Mouse (Mus musculus) lung, postnatal 36 days (tissue): ENCODE measurements around the gene Mpp5.

Experiments
- DNase-seq: peaks from one replicate; pipeline ENCODE4 v3.0.0; 2022; ENCODE audit warnings: mixed read lengths

The Mpp5 gene

DNA sequence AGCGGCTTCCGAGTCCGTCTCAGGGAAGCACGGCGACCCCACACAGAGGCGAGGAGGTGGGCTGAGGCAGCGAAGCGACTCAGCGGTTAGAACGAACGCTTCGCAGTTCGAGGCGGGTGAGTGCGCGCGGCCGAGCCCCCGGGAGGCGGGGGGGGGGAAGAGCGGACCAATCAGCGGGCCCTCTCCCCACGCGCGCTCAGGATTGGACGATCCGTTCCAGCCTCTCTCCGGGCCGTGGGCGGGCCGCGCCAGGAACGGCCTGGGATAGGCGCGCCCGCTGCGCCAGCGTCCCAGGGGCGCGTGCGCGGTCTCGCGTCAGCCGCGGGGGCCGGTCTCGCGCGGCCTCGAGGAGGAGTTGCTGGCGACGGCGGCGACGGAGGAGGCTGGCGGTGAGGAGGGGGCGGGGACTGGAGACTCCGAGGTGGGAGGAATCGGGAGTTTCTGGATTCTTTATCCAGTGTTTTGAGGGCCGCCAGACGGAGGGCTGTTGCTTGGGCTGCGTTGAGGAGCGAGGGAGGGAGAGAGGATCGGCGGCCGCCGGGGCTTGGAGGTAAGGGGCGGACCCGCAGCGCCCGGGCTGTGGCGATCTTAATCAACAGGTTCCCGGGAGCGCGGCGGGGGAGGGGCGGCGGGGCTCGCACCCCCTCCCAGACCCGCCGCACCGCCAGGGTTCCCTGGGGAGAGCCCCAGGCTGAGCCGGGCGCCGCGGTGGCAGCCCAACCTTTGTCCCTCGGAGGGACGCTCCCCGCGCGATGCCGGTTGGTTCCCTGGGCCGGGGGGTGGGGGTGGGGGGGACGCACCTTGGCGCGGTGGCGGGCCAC is at the start of gene Mpp5:
Mpp5 (plus strand) TSS at position 351 of the 821 bp plus-strand sequence.
- DNase-seq = peak; percentile 97

- no peak for DNase-seq
Measured at GRCm38 (mm10) chr12:78717783-78718182, 30.9 kb upstream of the Mpp5 start.

DNA sequence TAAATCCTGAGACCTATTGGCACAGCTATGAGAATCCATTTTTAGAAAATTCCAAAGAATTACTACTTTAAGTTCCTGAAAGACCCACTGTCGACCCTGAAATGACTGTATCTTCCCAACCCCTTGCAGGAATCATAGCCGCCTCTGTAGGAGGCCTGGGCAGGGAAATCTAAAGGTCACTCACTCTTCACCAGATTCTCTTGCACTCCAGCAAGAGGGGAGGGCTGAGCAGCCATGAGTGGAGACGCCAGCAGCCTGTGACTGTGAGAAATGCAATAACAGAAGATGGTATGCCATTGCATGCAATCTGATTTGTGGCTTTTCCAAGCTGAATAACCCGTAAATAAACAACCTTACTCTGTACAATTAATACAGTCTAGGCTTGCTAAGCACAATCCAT is 21.0 kb upstream of the Mpp5 start:
- no peak for DNase-seq

DNA sequence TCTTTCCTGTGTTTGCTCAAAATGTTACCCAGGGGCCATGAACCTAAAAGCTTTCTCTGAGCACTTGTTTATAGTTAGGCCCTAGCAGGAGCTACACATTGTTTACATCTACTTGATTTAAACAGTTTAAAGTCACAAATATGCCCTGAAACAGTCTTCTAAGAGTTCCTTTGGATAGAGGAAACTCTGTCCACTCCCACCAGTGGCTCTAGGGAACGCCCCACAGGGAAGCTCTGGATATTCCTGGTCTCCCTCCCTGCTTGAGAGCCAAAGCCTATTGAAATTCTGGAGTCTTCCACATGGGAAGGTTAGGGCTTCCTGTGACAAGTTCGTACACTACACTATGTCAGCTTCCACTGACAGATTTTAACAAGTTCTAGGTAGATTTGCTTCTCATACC is 9.1 kb upstream of the Mpp5 start:
- DNase-seq = no peak

GRCm38 (mm10) chr12:78740289-78740688 is 8.4 kb upstream of the Mpp5 start:
- DNase-seq = no peak

DNA sequence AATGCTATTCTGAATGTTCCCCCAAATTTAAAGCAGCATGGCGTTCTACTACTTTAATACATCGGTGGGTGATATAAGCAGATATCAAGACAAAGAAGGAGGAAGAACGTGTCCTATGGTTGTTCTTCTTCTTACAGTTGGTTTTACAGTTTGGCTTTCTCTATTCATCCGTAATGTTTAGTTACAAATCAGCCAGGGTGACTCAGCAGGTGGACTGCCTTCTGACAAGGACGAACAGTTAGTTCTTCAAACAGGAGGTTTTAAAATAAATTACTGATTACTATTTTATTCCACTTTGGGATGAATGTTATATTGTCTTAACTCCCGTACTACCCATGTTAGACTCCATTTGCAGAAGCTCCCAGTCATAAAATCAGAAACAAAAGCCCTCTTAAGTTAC is 2.5 kb upstream of the Mpp5 start:
- no peak for DNase-seq

DNA sequence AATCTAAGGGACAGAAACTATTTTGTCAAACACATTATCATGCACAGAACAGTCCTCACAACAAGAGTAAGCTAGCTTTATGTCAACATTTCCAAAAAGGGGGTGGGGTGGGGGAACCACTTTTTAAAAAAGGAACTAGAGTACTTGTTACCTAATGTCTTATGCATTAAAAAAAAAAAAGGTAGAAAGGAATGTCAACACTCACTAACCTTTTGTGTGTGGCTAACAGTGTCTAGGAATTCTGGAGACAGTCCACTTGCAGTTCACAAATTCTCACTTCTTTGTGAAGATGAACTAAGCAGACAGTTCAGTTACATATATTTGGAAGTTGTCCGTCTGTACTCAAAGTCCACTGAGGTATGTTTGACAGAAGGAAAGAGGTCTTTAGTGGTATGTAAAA is 1.3 kb upstream of the Mpp5 start:
- DNase-seq = no peak

- DNase-seq = peak; percentile 19
Measured at GRCm38 (mm10) chr12:78748113-78748512, 594 bp upstream of the Mpp5 start.

GRCm38 (mm10) chr12:78749378-78749801 is 683 bp downstream of the Mpp5 start:
- peak; percentile 71 for DNase-seq

DNA sequence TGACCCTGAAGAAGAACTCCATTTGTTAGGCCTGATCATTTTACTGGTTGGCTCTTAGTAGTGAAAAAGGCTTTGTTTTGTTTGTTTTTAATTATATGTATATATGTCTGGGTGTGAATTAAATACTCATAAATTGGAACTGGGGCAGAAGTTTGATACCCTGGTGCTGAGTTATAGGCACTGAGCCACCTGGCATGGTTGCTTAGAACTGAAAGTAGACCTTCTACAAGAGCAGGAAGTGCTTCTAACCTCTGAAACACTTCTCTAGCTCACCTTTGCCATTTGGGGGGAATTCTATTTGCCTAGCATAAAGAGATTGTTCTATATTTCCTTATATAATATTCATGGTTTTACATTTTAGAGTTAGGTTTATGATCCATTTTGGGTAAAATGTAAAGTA is 13.3 kb downstream of the Mpp5 start:
- no peak for DNase-seq

GRCm38 (mm10) chr12:78769031-78769713 is 20.5 kb downstream of the Mpp5 start:
- no peak for DNase-seq

- no peak for DNase-seq
Measured at GRCm38 (mm10) chr12:78773211-78773610, 24.5 kb downstream of the Mpp5 start.

DNA sequence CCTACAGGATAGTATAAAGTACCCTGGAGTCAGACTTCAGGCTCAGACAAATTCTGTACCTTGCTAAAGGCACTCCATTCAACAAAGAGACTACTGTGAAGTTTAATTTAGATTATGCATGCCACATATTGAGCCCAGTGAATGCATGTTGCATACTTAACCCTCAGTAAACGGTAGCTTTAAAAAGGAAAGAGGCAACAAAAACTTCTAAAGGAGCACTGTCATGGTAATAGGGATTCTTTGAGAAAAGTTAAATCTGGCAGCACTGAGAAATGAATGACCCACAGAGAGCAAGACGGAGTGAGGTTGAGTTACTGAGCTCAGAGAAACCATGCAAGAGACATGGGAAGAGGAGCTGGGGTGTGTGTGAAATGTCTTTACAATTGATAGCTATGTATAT is 29.2 kb downstream of the Mpp5 start:
- no peak for DNase-seq

- DNase-seq = no peak
Measured at GRCm38 (mm10) chr12:78778423-78779067, 29.8 kb downstream of the Mpp5 start.

DNA sequence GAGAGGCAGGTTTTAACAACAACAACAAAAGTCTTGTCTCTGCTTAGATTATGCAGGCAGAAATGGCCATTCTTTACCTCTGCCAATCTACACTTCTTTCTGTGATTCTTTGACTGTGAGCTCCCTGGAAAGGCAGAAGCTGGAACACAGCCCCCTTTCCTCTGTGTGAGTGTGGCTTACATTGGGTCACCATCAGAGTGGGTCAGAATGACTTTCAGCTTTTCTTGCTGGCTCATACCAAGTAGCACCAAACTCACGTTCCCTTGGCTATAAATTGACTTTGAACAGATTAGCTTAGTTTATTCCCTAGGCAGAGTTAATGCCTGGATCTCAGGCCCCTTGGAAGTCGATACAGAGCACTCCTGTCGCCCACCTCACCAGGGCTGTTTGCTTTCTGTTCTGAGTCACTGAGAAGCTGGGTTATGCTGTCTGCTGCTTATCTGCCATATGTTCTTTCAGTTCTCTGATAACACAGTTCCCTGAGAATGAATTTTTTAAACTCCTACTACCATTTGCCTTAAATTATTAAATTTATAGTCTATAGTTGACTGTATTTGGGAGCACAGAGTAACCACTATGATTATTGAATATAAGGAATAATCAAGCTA is 39.7 kb downstream of the Mpp5 start:
- DNase-seq = no peak

GRCm38 (mm10) chr12:78790791-78791190 is 42.1 kb downstream of the Mpp5 start:
- no peak for DNase-seq

DNA sequence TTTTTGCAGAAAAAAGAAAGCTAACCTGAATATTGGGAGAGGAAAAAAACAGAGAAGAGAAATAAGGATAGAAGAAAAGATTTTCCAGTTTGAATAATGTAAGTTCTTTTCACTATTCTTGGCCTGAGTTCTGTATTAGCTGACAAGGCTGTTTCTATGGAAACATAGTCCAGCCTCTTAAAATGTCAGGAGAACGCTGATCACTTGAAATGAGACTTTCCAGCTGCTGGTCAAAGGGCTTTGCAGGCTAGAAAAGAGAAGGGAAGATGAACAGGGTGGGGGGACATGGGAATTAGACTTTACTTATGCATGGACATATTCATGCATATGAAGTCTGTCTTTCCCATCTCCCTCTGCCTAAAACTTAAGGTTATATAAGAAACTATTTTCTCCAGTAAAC is 45.5 kb downstream of the Mpp5 start:
- peak; percentile 49 for DNase-seq

DNA sequence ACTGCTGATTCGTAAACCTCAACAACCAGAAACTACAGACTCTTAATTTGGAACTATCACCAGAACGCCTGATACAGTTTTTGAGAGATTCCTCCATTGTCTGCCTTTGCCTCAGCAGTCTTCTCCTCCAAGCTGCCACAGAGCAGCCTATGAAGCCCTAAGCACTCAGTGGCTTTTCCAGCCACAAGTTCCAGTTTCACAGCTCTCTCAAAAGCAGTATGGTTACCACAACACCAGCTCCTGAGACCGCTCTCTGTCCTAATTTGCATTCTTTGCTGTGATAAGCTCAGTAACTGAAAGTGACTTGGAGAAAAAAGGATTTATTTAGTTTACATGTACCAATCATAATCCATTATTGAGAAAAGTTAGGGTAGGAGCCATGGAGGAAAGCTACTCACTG is 51.3 kb downstream of the Mpp5 start:
- DNase-seq = no peak

DNA sequence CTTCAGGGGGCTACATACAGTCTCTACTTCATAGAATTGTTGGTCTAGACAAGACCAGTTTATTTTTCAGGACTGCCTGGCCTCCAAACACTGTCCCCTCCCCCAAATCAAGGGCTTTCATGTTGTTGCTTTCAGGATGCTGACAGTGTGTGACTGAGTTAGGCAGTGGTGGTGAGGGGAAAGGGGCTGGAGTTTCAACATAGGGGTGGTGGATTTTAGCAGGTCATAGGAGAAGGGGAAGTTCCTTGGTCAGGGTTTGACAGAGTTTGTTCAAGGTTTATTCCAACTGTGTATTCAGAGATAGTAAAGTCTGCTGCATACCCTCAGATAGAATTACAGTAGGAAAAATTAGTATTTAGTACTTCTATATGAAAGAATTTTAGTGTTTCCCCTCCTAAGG is 53.1 kb downstream of the Mpp5 start:
- DNase-seq = no peak

DNA sequence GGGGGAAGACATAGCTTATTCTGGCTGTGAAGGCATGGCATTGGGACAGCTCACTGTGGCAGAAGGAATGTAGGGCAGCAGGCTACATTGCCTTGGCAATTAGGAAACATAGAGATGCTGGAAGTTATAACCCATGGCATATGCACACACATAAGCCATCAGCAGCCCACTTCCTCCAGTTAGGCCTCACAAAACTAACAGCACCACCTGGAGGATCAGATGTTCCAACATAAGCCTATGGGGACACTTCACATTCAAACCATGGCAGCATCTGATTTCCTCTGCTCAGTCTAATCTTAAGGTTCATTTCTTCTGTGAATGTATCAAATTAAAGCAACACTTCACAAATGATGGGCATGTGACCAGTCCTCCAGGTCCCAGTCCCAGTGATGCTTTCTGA is 65.7 kb downstream of the Mpp5 start:
- DNase-seq = peak; percentile 39

GRCm38 (mm10) chr12:78834496-78834895 is 85.8 kb downstream of the Mpp5 start:
- DNase-seq = no peak

DNA sequence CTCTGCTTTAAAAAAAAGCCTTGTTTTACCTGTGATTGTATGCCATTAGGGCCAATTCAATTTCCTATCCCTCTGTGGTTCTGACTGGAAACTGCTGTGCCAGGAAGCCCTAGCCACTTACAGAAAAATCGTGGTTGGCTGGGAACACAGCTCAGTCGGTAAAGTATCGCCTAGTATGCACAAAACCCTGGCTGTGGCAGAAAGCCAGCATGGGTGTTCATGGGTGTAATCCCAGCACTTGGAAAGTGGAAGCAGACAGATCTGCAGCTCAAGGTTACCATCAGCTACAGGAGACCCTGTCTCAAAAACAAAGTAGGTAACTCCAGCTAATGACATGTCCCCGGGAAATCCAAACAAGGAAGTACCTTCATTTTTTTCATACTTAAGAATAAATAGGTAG is 91.2 kb downstream of the Mpp5 start:
- DNase-seq = no peak

DNA sequence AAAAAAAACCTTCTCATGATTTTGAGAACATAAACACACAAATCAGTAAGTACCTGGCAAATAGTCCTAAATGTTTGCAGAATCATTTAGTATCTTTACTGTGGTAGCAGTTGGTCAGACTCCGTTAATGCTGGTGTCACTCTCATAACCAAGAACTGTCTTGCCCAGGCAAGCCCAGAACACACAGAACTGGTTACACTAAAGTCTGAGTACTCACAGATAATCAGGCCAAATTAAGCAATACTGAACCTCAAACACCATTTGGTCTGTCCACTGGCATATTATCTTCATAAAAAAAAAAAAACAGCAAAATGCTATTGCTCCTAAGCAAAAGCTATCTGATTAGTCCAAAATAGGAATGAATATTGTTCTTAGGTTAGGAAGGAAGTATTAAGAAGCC is 93.7 kb downstream of the Mpp5 start:
- DNase-seq = no peak

- no peak for DNase-seq
Measured at GRCm38 (mm10) chr12:78848246-78848645, 99.5 kb downstream of the Mpp5 start.
